Mouse (Mus musculus) forebrain, postnatal 0 days (tissue): ENCODE results near the gene Fbxo44. TPM values are rescaled to one million over a fixed set of nuclear protein-coding genes. Genes with fewer than 3 reads are reported as not detected.

Experiments used
- ATAC-seq: fragments of 200-750 bp; cut with Nextera tagmentation; 2 replicates; pipeline ENCODE4 v1.8.0; 2017; ENCODE audit warnings: mild to moderate bottlenecking, moderate library complexity
- DNase-seq: peaks from one replicate; pipeline ENCODE4 v3.0.0-alpha.2; 2015
- H3K27ac ChIP-seq: fragments of 300-500 bp; sonication (generic); 2 replicates; pipeline ENCODE4 v1.5.1; 2014; ENCODE audit warnings: low read depth, mild to moderate bottlenecking, antibody characterized with exemption, low read length, moderate library complexity, mixed read lengths
- H3K27me3 ChIP-seq: fragments of 300-500 bp; sonication (generic); 2 replicates; pipeline ENCODE4 v1.6.1; 2014; ENCODE audit warnings: mild to moderate bottlenecking, low read length, mixed read lengths; ENCODE audit not compliant: insufficient read depth
- H3K36me3 ChIP-seq: fragments of 300-500 bp; sonication (generic); 2 replicates; pipeline ENCODE4 v1.6.1; 2014; ENCODE audit warnings: mild to moderate bottlenecking, moderate library complexity; ENCODE audit not compliant: insufficient read depth
- H3K4me1 ChIP-seq: fragments of 300-500 bp; sonication (generic); 2 replicates; pipeline ENCODE4 v1.6.1; 2014; ENCODE audit warnings: antibody characterized with exemption; ENCODE audit not compliant: insufficient read depth
- H3K4me2 ChIP-seq: fragments of 300-500 bp; sonication (generic); 2 replicates; pipeline ENCODE4 v1.6.1; 2014; ENCODE audit warnings: low read depth, mild to moderate bottlenecking, moderate library complexity
- H3K4me3 ChIP-seq: fragments of 300-500 bp; sonication (generic); 2 replicates; pipeline ENCODE4 v1.5.1; 2014; ENCODE audit warnings: low read depth, low read length, mixed read lengths
- H3K9ac ChIP-seq: fragments of 300-500 bp; sonication (generic); 2 replicates; pipeline ENCODE4 v1.6.1; 2014; ENCODE audit warnings: mild to moderate bottlenecking
- H3K9me3 ChIP-seq: fragments of 300-500 bp; sonication (generic); 2 replicates; pipeline ENCODE4 v1.6.1; 2016; ENCODE audit warnings: low read length
- CTCF ChIP-seq: sonication (generic); IDR thresholded peaks from 2 replicates; pipeline ENCODE4 v1.5.1; 2016; ENCODE audit warnings: antibody characterized with exemption, control low read depth, low read depth
- WGBS: fragments of 180-500 bp; shearing (Covaris S2); extraction: QIAGEN DNeasy Blood & Tissue Kit; methylation state at CpG from one replicate; pipeline ENCODE4 v1.1.7; 2014; 5-methylcytosine and 5-hydroxymethylcytosine counted together
- polyA plus RNA-seq: library from polyadenylated mRNA; unstranded; fragments of >200 nt; fragmentation: Nextera tagmentation; extraction: Ambion mirVana; gene quantifications from 2 replicates; pipeline ENCODE4 v1.2.1, GENCODE M21; 2015
- total RNA-seq: library from RNA; depleted of rRNA; stranded (reverse); fragments of >200 nt; gene quantifications from 2 replicates; pipeline ENCODE4 v1.2.3, GENCODE M21; 2014

Gene Fbxo44
- total and polyA plus RNA-seq, 2 experiments from 2014 or later, result 81.4 to 132 TPM

- H3K36me3 ChIP-seq, result peaks cover 37% of the 10 kb centered on the region
- H3K9ac ChIP-seq, result no peak overlapping the region
- no peak overlapping the region for H3K27ac ChIP-seq
- H3K4me3 ChIP-seq, result no peak overlapping the region
- H3K4me1 ChIP-seq, result no peaks in the 10 kb centered on the region
- no peak overlapping the region for H3K4me2 ChIP-seq
- WGBS, result 82% methylated on average over 2 of the region's 2 CpGs
- DNase-seq, result no peak
- H3K9me3 ChIP-seq, result no peaks in the 10 kb centered on the region
- ATAC-seq, result no peak
- no peak for TF ChIP-seq CTCF
- H3K27me3 ChIP-seq, result no peaks in the 10 kb centered on the region
Measured at GRCm38 (mm10) chr4:148147714-148148113, 12.6 kb downstream of the Fbxo44 start.

- Histone ChIP-seq H3K4me1 (no peaks in the 10 kb centered on the region), H3K36me3 (peaks cover 35% of the 10 kb centered on the region), H3K9ac (no peak overlapping the region), H3K27ac (no peak overlapping the region), H3K9me3 (no peaks in the 10 kb centered on the region), H3K4me3 (no peak overlapping the region), H3K4me2 (no peak overlapping the region), H3K27me3 (no peaks in the 10 kb centered on the region)
- TF ChIP-seq CTCF, result no peak
- DNase-seq (no peak), ATAC-seq (no peak)
- 88% methylated on average over 5 of the region's 5 CpGs for WGBS
Measured at GRCm38 (mm10) chr4:148143721-148144120, 16.6 kb downstream of the Fbxo44 start.

GRCm38 (mm10) chr4:148140098-148141011 lies 19.9 kb downstream of the Fbxo44 start:
- peak overlapping the region; percentile 97 for H3K4me2 ChIP-seq
- H3K4me1 ChIP-seq, result no peaks in the 10 kb centered on the region
- H3K36me3 ChIP-seq, result peaks cover 12% of the 10 kb centered on the region
- peak overlapping the region; percentile 63 for H3K9ac ChIP-seq
- WGBS, result under 1% methylated on average over 65 of the region's 65 CpGs
- peak; percentile 96 for DNase-seq
- no peaks in the 10 kb centered on the region for H3K9me3 ChIP-seq
- no peaks in the 10 kb centered on the region for H3K27me3 ChIP-seq
- H3K4me3 ChIP-seq, result peak overlapping the region; percentile 60
- H3K27ac ChIP-seq, result peak overlapping the region; percentile 90
- TF ChIP-seq CTCF, result peak; percentile 64
- ATAC-seq, result peak; percentile 97

GRCm38 (mm10) chr4:148139767-148140097 lies 20.6 kb downstream of the Fbxo44 start:
- H3K27ac ChIP-seq, result peak overlapping the region; percentile 90
- DNase-seq (no peak), ATAC-seq (no peak; the same call in 1 of the 2 replicates)
- peak overlapping the region; percentile 63 for H3K9ac ChIP-seq
- 3% methylated on average over 12 of the region's 12 CpGs for WGBS
- peaks cover 6% of the 10 kb centered on the region for H3K36me3 ChIP-seq
- H3K27me3 ChIP-seq, result no peaks in the 10 kb centered on the region
- TF ChIP-seq CTCF, result no peak
- H3K4me2 ChIP-seq, result peak overlapping the region; percentile 97
- no peaks in the 10 kb centered on the region for H3K4me1 ChIP-seq
- peak overlapping the region; percentile 60 for H3K4me3 ChIP-seq
- H3K9me3 ChIP-seq, result no peaks in the 10 kb centered on the region

- Histone ChIP-seq H3K9me3 (no peaks in the 10 kb centered on the region), H3K9ac (no peak overlapping the region), H3K4me1 (no peaks in the 10 kb centered on the region), H3K4me2 (no peak overlapping the region), H3K4me3 (no peak overlapping the region), H3K27ac (no peak overlapping the region), H3K27me3 (no peaks in the 10 kb centered on the region), H3K36me3 (no peaks in the 10 kb centered on the region)
- no peak for TF ChIP-seq CTCF
- no peak for DNase-seq
- no peak for ATAC-seq
- WGBS, result 48% methylated on average over 8 of the region's 8 CpGs
Measured at GRCm38 (mm10) chr4:148137503-148137902, 22.8 kb downstream of the Fbxo44 start.

- no peak for DNase-seq
- Histone ChIP-seq H3K36me3 (no peaks in the 10 kb centered on the region), H3K9me3 (no peaks in the 10 kb centered on the region), H3K4me3 (no peak overlapping the region), H3K27me3 (no peaks in the 10 kb centered on the region), H3K27ac (no peak overlapping the region), H3K4me2 (no peak overlapping the region), H3K4me1 (peaks cover 8% of the 10 kb centered on the region), H3K9ac (no peak overlapping the region)
- no peak for ATAC-seq
- TF ChIP-seq CTCF, result no peak
- 84% methylated on average over 8 of the region's 8 CpGs for WGBS
Measured at GRCm38 (mm10) chr4:148134988-148135387, 25.3 kb downstream of the Fbxo44 start.

GRCm38 (mm10) chr4:148131497-148132081 lies 28.7 kb downstream of the Fbxo44 start:
- peak overlapping the region; percentile 87 for H3K4me3 ChIP-seq
- DNase-seq (peak; percentile 59), ATAC-seq (peak; percentile 51)
- no peak for TF ChIP-seq CTCF
- H3K9me3 ChIP-seq, result no peaks in the 10 kb centered on the region
- peak overlapping the region; percentile 97 for H3K27ac ChIP-seq
- 1% methylated on average over 21 of the region's 21 CpGs for WGBS
- no peaks in the 10 kb centered on the region for H3K36me3 ChIP-seq
- peak overlapping the region; percentile 81 for H3K4me2 ChIP-seq
- H3K9ac ChIP-seq, result peak overlapping the region; percentile 99
- no peaks in the 10 kb centered on the region for H3K27me3 ChIP-seq
- peaks cover 17% of the 10 kb centered on the region for H3K4me1 ChIP-seq
